Mouse (Mus musculus) 416B (cell line): ENCODE results near the gene Fbxl8.

Source experiments
- DNase-seq: peaks from one replicate; pipeline ENCODE4 v3.0.0; 2011; ENCODE audit warnings: low read depth

The Fbxl8 gene

DNA sequence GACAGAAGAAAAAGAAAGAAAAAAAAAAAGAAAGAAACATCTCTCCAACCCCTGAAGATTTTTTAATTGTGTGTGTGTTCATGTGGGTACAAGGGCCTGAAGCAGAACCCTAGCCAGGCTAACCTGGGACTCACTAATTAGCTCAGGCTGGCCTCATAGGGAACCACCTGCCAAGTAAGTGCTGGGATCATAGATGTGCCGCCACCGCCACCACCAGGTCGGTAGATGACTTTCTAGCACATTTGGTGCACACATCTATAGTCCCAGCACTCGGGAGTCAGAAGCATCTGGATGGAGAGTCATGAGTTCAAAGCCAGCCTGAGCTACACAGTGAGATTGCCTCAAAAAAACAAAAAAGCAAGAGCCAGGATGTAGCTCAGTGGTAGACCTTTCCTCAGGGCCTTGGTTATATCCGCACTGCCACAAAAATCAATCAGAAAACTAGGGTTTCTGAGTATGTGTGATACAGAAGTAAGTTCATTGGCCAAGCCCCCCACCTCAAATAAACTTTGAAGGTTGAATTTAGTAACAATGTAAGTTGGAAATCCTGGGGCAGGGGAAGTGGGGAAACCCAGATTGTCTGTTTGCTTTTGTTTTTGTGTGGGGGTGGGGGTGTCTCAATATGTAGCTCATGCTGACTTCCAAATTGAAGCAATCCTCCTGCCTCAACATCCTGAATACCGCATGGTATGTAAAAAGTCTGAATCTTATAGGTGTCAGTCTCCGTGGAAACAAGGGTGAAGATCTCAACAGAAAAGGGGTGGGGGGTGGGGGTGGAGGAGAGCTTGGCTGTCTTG, 6.9 kb upstream of the Fbxl8 start:
- peak; percentile 16 for DNase-seq

GRCm38 (mm10) chr8:105258911-105259720, 5.3 kb upstream of the Fbxl8 start:
- no peak for DNase-seq

DNA sequence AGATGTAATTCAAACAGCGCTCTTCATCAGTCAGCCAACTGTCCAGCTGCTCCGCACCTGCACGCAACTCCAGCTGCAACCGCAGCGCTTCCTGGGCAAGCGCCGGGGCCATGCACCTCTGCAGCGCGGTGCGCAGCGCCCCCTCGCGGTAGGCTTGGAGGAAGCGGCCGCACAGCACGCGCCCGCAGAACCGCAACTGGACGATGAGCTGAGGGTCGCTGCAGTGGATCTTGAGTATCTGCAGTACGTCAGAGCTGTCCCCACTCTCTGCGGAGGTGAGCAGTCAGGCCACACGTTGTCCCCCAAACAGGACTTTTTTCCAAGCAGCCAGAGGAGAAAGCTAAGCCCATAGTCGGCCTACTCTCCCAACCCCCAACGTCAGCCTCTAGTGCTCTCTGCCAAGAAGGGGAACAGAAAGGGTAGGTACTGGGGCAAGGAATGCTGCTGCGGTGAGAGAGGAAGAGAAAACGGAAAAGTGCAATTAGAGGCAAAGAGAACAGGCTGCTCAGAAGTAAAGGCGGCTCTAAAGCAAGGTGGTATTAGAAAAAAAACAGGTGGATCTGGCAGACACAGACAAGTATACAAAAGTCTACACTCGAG, 4.6 kb upstream of the Fbxl8 start:
- no peak for DNase-seq

- DNase-seq = no peak
Measured at GRCm38 (mm10) chr8:105260371-105261099, 3.9 kb upstream of the Fbxl8 start.

DNA sequence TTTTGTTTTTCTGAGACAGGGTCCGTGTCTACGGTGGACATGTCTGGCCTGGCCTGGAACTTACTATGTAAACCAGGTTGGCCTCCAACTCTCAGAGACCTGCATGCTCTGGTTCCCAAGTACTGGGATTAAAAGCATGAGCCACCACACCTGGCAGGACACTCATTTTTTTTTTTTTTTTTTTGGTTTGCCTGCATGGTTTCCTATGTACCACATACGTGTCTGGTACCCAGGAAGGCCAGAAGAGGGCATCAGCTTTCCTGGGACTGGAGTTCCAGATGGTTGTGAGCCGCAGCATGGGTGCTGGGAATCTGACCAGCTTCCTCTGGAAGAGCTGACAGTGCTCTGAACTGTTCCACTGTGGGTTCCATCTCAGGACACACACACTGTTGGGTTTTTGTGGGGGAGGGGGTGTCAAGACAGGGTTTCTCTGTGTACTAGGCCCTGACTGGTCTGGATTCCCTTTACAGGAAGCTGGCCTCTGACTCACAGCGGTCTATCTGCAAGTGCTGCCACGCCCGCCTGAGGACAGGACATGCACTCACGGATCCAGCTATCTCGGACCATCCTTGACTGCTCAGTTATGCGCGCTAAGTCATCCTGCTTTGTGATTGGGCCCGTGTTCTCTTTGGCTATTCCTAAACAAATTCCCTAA, 3.0 kb upstream of the Fbxl8 start:
- peak; percentile 91 for DNase-seq

GRCm38 (mm10) chr8:105263244-105263912, 1.1 kb upstream of the Fbxl8 start:
- DNase-seq = peak; percentile 67

GRCm38 (mm10) chr8:105265128-105265527, 680 bp downstream of the Fbxl8 start:
- DNase-seq = peak; percentile 86

DNA sequence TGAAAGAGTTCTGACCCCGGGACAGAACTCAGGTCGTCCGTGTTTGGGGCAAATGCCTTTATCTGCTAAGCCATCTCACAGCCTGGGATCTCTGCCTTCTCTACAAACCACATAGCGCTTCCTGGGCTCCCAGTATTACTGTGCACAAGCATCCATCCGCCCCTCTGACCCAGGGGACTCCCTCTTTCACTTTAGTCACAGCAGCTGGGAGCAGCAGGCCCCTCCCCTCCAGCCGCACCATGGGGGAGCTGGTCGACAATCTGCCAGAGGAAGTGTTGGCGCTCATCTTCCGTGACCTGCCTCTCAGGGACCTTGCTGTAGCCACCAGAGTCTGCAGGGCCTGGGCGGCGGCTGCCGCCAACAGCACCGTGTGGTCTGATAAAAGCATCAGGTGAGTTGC, 2.3 kb downstream of the Fbxl8 start:
- DNase-seq = peak; percentile 14

DNA sequence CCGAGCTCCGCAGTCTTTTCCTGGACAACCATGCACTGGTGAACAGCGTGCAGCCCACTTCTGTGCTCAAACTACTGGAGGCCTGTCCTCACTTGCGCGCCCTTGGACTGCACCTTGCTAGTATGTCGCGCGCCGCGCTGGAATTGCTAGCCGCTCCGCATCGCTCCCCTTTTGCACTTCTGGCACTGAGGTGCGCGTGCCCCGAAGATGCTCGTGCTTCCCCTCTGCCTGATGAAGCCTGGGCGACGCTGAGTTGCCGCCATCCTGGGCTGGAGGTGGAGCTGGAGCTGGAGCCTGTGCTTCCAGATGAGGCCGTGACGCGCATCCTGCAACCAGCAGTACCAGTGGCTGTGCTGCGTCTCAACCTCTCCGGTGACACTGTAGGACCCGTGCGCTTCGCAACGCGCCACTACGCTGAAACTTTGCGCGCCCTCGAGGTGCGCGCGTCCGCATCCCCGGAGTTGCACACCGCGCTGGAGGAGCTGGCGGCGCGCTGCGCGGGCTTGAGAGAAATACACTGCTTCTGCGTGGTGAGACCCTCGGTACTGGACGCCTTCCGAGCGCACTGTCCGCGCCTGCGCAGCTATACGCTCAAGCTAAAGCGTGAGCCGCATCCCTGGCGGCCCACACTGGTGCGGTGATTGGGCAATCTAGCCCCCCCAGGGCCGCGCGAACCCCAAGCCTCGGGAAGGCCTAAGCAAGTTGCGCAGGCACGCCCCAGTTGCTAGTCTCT, 4.1 kb downstream of the Fbxl8 start:
- DNase-seq = no peak

DNA sequence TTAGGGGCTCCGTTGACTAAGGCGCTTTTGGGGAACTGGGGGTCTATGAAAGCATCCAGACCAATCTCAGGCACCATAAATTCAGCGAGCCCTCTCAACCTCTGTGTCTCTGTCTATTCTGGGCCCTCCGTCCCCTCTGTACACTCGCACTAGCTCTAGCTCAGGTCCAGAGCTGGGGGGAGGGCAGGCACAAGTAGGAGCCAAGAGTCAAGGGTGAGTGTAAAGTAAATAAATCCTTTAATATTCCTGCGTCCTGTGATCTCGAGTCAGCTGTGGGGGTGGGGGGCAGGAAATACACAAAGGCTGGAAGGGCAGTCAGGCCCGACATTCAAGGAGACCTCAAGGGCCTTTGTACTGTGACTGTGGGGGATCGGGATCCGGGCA, 4.6 kb downstream of the Fbxl8 start:
- DNase-seq = no peak

DNA sequence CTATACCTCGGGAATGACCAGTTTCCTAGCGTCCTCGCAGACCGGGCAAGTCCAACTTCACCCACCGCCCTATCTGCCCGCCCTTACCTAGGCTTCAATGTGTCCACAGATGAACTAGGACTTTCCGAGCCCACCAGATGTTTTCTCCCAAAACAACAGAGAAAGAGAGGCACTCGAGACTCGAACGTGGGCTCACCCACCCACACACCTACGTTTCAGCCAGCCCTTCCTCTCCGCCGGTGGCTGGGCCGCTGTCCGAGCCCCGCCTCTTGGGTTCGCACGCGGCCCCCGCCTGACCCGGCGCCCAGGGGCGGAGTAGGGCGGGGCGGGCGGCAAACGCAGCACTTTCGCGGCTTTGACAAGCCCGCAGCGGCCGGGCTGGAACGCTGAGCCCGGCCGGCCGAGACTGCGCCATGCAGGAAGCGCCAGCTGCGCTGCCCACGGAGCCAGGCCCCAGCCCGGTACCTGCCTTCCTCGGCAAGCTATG, 5.1 kb downstream of the Fbxl8 start, which contains the start of gene Hsf4:
Hsf4 (plus strand) TSS at position 341 of the 487 bp plus-strand sequence.
- no peak for DNase-seq

DNA sequence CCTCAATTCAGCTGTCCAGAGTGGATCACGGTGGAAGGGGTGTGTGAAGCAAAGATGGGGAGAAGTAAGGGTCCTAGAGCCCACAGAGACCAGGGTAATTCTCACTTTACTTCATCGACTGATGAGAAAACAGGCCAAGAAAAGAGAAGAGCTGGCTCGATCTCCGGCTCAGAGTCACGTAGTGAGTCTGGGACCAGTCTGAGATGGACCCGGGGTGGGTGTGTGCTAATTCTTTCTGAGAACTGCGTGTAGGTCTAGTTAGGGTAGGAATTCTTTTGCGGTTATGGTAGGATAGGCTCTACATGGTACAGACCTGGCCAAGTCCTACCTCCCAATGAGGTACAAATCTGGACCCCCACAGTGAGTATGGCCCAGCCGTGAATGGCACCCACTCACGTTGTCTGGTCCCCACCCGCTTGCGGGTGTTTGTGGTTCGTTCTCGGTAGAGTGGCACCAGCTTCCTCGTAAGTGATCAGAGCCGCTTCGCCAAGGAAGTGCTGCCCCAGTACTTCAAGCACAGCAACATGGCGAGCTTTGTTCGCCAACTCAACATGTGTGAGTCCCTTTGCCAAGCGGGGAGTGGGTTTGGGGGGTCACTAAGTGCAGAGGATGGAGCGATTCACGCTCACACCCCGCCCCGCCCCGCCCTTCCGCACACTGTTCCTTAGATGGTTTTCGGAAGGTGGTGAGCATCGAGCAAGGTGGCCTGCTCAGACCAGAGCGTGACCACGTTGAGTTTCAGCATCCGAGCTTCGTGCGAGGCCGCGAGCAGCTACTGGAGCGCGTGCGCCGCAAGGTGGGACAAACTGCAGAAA, 5.9 kb downstream of the Fbxl8 start:
- no peak for DNase-seq

DNA sequence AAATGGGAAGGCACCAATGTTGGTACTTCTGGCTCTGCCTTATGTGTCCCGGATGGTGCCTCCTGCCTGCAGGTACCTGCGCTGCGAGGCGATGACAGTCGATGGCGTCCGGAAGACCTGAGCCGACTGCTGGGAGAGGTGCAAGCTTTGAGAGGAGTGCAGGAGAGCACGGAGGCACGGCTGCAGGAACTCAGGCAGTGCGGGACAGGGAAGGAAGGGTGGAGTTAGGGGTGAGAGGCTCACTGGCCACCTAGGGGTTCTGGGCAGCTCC, 6.4 kb downstream of the Fbxl8 start:
- DNase-seq = no peak

- no peak for DNase-seq
Measured at GRCm38 (mm10) chr8:105275387-105275786, 10.9 kb downstream of the Fbxl8 start.

- DNase-seq = no peak
Measured at GRCm38 (mm10) chr8:105275840-105276239, 11.4 kb downstream of the Fbxl8 start, which contains the start of gene Nol3. TSS of gene Nol3 (plus strand) at chr8:105276140.

- no peak for DNase-seq
Measured at GRCm38 (mm10) chr8:105276292-105277120, 12.1 kb downstream of the Fbxl8 start.

GRCm38 (mm10) chr8:105278911-105279334, 14.5 kb downstream of the Fbxl8 start:
- DNase-seq = no peak

DNA sequence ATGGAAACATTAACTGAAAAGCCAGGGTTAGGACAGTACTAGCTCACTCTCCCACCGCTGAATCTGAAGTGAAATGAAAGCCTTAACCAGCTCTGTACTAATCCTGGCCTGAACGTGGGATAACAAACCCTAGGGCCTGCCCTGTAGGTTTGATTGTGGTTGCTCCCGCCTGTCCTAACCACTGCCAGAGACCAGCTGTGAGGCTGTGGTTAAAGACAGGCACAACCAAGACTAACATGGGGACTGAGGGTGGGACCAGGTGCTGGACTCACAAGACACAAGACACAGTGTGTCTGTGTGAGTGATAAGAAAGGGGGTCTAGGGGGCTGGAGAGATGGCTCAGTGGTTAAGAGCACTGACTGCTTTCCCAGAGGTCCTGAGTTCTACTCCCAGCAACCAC, 16.1 kb downstream of the Fbxl8 start:
- no peak for DNase-seq

GRCm38 (mm10) chr8:105281821-105282220, 17.4 kb downstream of the Fbxl8 start:
- DNase-seq = no peak
